Mouse (Mus musculus) limb, embryonic 12.5 days (tissue): ENCODE data around the gene Olfr1361. TPM values are rescaled to one million over a fixed set of nuclear protein-coding genes. Genes with fewer than 3 reads are reported as not detected.
A peak's percentile ranks its signal among the peaks of the same experiment; 100 is the strongest.

Experiments
- ATAC-seq: fragments of 200-750 bp; cut with Nextera tagmentation; 2 replicates; pipeline ENCODE4 v1.8.0; 2017; ENCODE audit warnings: low read depth, moderate TSS enrichment; ENCODE audit not compliant: insufficient number of reproducible peaks, insufficient read depth, low FRiP score, low TSS enrichment
- H3K27ac ChIP-seq: fragments of 300-500 bp; sonication (generic); 2 replicates; pipeline ENCODE4 v1.5.1; 2016; ENCODE audit warnings: mild to moderate bottlenecking, moderate library complexity
- H3K27me3 ChIP-seq: fragments of 300-500 bp; sonication (generic); 2 replicates; pipeline ENCODE4 v1.6.1; 2016; ENCODE audit warnings: mild to moderate bottlenecking, moderate library complexity
- H3K36me3 ChIP-seq: fragments of 300-500 bp; sonication (generic); 2 replicates; pipeline ENCODE4 v1.6.1; 2016; ENCODE audit warnings: mild to moderate bottlenecking, moderate library complexity
- H3K4me1 ChIP-seq: fragments of 300-500 bp; sonication (generic); replicated peaks from 2 replicates; pipeline ENCODE4 v1.6.1; 2016
- H3K4me2 ChIP-seq: fragments of 300-500 bp; sonication (generic); 2 replicates; pipeline ENCODE4 v1.6.1; 2016; ENCODE audit warnings: mild to moderate bottlenecking, moderate library complexity
- H3K4me3 ChIP-seq: fragments of 300-500 bp; sonication (generic); replicated peaks from 2 replicates; pipeline ENCODE4 v1.5.1; 2016; ENCODE audit warnings: mild to moderate bottlenecking
- H3K9ac ChIP-seq: fragments of 300-500 bp; sonication (generic); replicated peaks from 2 replicates; pipeline ENCODE4 v1.6.1; 2016; ENCODE audit warnings: mild to moderate bottlenecking, moderate library complexity
- H3K9me3 ChIP-seq: fragments of 300-500 bp; sonication (generic); 2 replicates; pipeline ENCODE4 v1.6.1; 2016; ENCODE audit warnings: mild to moderate bottlenecking, moderate library complexity
- WGBS: fragments of 180-500 bp; shearing (Covaris S2); methylation state at CpG from one replicate; pipeline ENCODE4 v1.1.7; 2016; 5-methylcytosine and 5-hydroxymethylcytosine counted together
- polyA plus RNA-seq: library from polyadenylated mRNA; unstranded; fragments of >200 nt; fragmentation: Nextera tagmentation; extraction: Ambion mirVana; gene quantifications from 2 replicates; pipeline ENCODE4 v1.2.1, GENCODE M21; 2016

The Olfr1361 gene
- not detected in 2 replicates for polyA plus RNA-seq

GRCm38 (mm10) chr13:21663286-21663685 lies at the start of gene Olfr1361:
Gene Olfr1361, minus strand, starts transcription at chr13:21663386.
- no peaks in the 10 kb centered on the region for H3K27me3 ChIP-seq
- 53% methylated on average over 2 of the region's 2 CpGs for WGBS
- H3K4me1 ChIP-seq: no peaks in the 10 kb centered on the region
- H3K9me3 ChIP-seq: no peaks in the 10 kb centered on the region
- H3K4me3 ChIP-seq: no peak within 1 kb of the TSS
- no peak for ATAC-seq
- no peak within 1 kb of the TSS for H3K4me2 ChIP-seq
- no peak within 1 kb of the TSS for H3K9ac ChIP-seq
- H3K27ac ChIP-seq: no peak within 1 kb of the TSS
- H3K36me3 ChIP-seq: no peaks in the 10 kb centered on the region

GRCm38 (mm10) chr13:21711698-21712097 lies 48.5 kb upstream of the Olfr1361 start:
- peak overlapping the region; percentile 59 for H3K4me2 ChIP-seq
- no peaks in the 10 kb centered on the region for H3K9me3 ChIP-seq
- H3K27ac ChIP-seq: no peak overlapping the region
- H3K4me3 ChIP-seq: peak overlapping the region; percentile 59
- peak overlapping the region; percentile 53; the same call in 1 of the 2 replicates for H3K9ac ChIP-seq
- 37% methylated on average over 4 of the region's 4 CpGs for WGBS
- no peaks in the 10 kb centered on the region for H3K36me3 ChIP-seq
- no peak for ATAC-seq
- H3K4me1 ChIP-seq: peaks cover 8% of the 10 kb centered on the region
- H3K27me3 ChIP-seq: no peaks in the 10 kb centered on the region

- Histone ChIP-seq H3K4me1 (peaks cover 8% of the 10 kb centered on the region), H3K9ac (peak overlapping the region; percentile 53), H3K27ac (peak overlapping the region; percentile 23; the same call in 1 of the 2 replicates), H3K4me3 (peak overlapping the region; percentile 59), H3K9me3 (no peaks in the 10 kb centered on the region), H3K27me3 (no peaks in the 10 kb centered on the region), H3K4me2 (peak overlapping the region; percentile 59), H3K36me3 (no peaks in the 10 kb centered on the region)
- ATAC-seq: peak; percentile 49; the same call in 1 of the 2 replicates
- 2% methylated on average over 22 of the region's 22 CpGs for WGBS
These were observed 47.8 kb upstream of the Olfr1361 start for GRCm38 (mm10) chr13:21710821-21711525.

GRCm38 (mm10) chr13:21710031-21710711 lies 47.0 kb upstream of the Olfr1361 start:
- under 1% methylated on average over 32 of the region's 32 CpGs for WGBS
- Histone ChIP-seq H3K4me3 (peak overlapping the region; percentile 59), H3K36me3 (no peaks in the 10 kb centered on the region), H3K4me1 (peaks cover 4% of the 10 kb centered on the region), H3K27ac (peak overlapping the region; percentile 81), H3K9me3 (no peaks in the 10 kb centered on the region), H3K9ac (peak overlapping the region; percentile 62), H3K27me3 (no peaks in the 10 kb centered on the region), H3K4me2 (peak overlapping the region; percentile 59)
- ATAC-seq: peak; percentile 53; the same call in 1 of the 2 replicates

DNA sequence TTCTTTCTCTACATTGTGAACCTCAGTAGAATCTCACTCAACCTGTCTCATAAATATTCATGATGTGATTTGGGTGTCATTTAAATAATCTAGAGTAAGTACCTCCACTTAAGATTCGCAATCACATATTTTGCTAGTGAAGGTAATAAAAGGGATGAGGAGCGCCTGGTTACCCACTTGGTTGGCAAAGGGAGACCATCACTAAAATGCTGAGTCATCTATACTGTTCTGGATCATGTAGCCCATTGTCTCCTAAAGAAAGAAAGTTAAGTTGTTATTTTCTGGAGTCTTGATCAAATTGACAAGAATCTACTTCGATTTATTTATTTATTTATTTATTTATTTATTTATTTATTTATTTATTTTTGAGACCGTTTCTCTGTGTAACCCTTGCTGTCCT lies 43.5 kb upstream of the Olfr1361 start:
- Histone ChIP-seq H3K4me2 (no peak overlapping the region), H3K9ac (no peak overlapping the region), H3K27me3 (no peaks in the 10 kb centered on the region), H3K4me1 (no peaks in the 10 kb centered on the region), H3K4me3 (no peak overlapping the region), H3K27ac (no peak overlapping the region), H3K9me3 (no peaks in the 10 kb centered on the region), H3K36me3 (no peaks in the 10 kb centered on the region)
- WGBS: 74% methylated on average over 4 of the region's 4 CpGs
- ATAC-seq: no peak

- no peak for ATAC-seq
- Histone ChIP-seq H3K27ac (no peak within 1 kb of the TSS), H3K4me3 (no peak within 1 kb of the TSS), H3K27me3 (no peaks in the 10 kb centered on the region), H3K9me3 (no peaks in the 10 kb centered on the region), H3K36me3 (no peaks in the 10 kb centered on the region), H3K9ac (no peak within 1 kb of the TSS), H3K4me1 (no peaks in the 10 kb centered on the region), H3K4me2 (no peak within 1 kb of the TSS)
These were observed 34.6 kb upstream of the Olfr1361 start, which contains the start of gene Olfr1359 for GRCm38 (mm10) chr13:21697811-21698210. Gene Olfr1359, plus strand, starts transcription at chr13:21698111.

DNA sequence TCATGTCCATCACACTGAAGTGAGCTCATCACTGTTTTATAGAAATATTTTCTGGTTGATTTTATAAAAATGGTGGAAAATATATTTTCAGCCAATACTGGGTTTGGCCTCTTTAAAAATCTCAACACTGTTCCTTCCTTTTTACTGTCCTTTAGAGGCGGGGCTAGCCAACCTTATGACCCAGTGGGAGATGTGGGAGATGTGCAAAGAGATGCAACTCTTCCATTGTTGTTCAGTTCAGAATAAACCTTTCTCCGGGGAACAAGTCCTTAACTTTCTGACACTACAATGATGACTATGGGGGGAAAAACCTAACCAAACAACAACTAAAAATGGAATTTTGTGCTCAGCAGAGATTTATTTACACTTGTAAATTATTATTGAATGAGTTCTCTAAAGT lies 14.1 kb upstream of the Olfr1361 start, which contains the start of gene Olfr1360:
Gene Olfr1360, minus strand, starts transcription at position 101 of the 400 bp plus-strand sequence.
- H3K36me3 ChIP-seq: no peaks in the 10 kb centered on the region
- H3K9me3 ChIP-seq: no peaks in the 10 kb centered on the region
- H3K4me1 ChIP-seq: no peaks in the 10 kb centered on the region
- H3K27ac ChIP-seq: no peak within 1 kb of the TSS
- no peak within 1 kb of the TSS for H3K4me2 ChIP-seq
- ATAC-seq: no peak
- H3K9ac ChIP-seq: no peak within 1 kb of the TSS
- H3K27me3 ChIP-seq: no peaks in the 10 kb centered on the region
- H3K4me3 ChIP-seq: no peak within 1 kb of the TSS
- 85% methylated on average over 2 of the region's 2 CpGs for WGBS

GRCm38 (mm10) chr13:21642418-21642817 lies 20.8 kb downstream of the Olfr1361 start, which contains the start of gene Olfr11:
Gene Olfr11, minus strand, starts transcription at chr13:21642518.
- Histone ChIP-seq H3K4me3 (no peak within 1 kb of the TSS), H3K27me3 (no peaks in the 10 kb centered on the region), H3K9ac (no peak within 1 kb of the TSS), H3K27ac (no peak within 1 kb of the TSS), H3K4me2 (no peak within 1 kb of the TSS), H3K36me3 (no peaks in the 10 kb centered on the region), H3K4me1 (no peaks in the 10 kb centered on the region), H3K9me3 (0 out of 2 replicates have a peak, but pooled peaks cover 4% of the 10 kb centered on the region)
- no peak for ATAC-seq
- WGBS: 85% methylated on average over 2 of the region's 2 CpGs

GRCm38 (mm10) chr13:21613922-21614321 lies 49.3 kb downstream of the Olfr1361 start, which contains the start of gene Olfr1362:
Gene Olfr1362, minus strand, starts transcription at chr13:21614022.
- Histone ChIP-seq H3K9ac (no peak within 1 kb of the TSS), H3K4me1 (no peaks in the 10 kb centered on the region), H3K9me3 (no peaks in the 10 kb centered on the region), H3K4me2 (no peak within 1 kb of the TSS), H3K27me3 (no peaks in the 10 kb centered on the region), H3K4me3 (no peak within 1 kb of the TSS), H3K36me3 (no peaks in the 10 kb centered on the region), H3K27ac (no peak within 1 kb of the TSS)
- no peak for ATAC-seq
